ENCODE assay signal across 13 mouse cellular contexts in genomic region chr10:77427610-77428009, GRCm38 (mm10). TPM values are rescaled to one million over a fixed set of nuclear protein-coding genes. Genes with fewer than 3 reads are reported as not detected.
A peak's percentile ranks its signal among the peaks of the same experiment; 100 is the strongest.
DNase-seq lines count a peak whose midpoint lies in the region; ATAC-seq and TF ChIP-seq lines count a peak whose summit lies in the region.
"Had no signal": no experiment of that assay in that cellular context is flagged by ENCODE, and none has a peak within 500 bp of the region (broad histone marks: within the 10 kb centered on the region; RNA-seq: fewer than 3 reads in every experiment).

No protein-coding gene starts in this region.

- no peaks in the 10 kb centered on the region for H3K27me3 ChIP-seq in cerebellum, adult 2 months (ENCODE audit: control insufficient read depth, insufficient read depth, low read length)
- no peaks in the 10 kb centered on the region for H3K27me3 ChIP-seq in heart, embryonic 14.5 days (ENCODE audit: control insufficient read depth, insufficient read depth, low read length)
- no peaks in the 10 kb centered on the region for H3K27me3 ChIP-seq in midbrain, embryonic 11.5 days (ENCODE audit: control insufficient read depth, insufficient read depth, low read length)
- H3K27me3 ChIP-seq in midbrain, postnatal 0 days (ENCODE audit: insufficient read depth, low read length), result no peaks in the 10 kb centered on the region
- H3K27me3 ChIP-seq: liver, embryonic 13.5 days; midbrain, embryonic 12.5 days had no signal

- no peak overlapping the region for H3K27ac ChIP-seq in cerebellum, adult 2 months (ENCODE audit: insufficient read depth, low read length)
- H3K27ac ChIP-seq in heart, embryonic 14.5 days (replicated peaks in 1 of 2; ENCODE audit: control insufficient read depth in 1 of 2, insufficient read depth in 1 of 2, low read depth in 2 of 2, low read length in 2 of 2), result peak overlapping the region; percentile 39 to 72; a peak in 2 of 4 replicates
- no peak overlapping the region for H3K27ac ChIP-seq in midbrain, embryonic 11.5 days (ENCODE audit: low read depth, low read length)
- H3K27ac ChIP-seq in midbrain, postnatal 0 days (ENCODE audit: low read depth, low read length), result no peak overlapping the region
- H3K27ac ChIP-seq: liver, embryonic 13.5 days; midbrain, embryonic 12.5 days had no signal

- peak; percentile 50 to 67 for DNase-seq in cerebellum, adult 2 months
- no peak for DNase-seq in cerebellum, adult 9-10 months
- DNase-seq in heart, adult 9 months (ENCODE audit: low spot score in 2 of 2), result no peak
- DNase-seq in midbrain, embryonic 11.5 days (ENCODE audit: low spot score, missing footprints), result peak; percentile 53
- no peak for DNase-seq in midbrain, postnatal 0 days (ENCODE audit: low spot score)
- no peak for DNase-seq in embryo, embryonic 10.5 days (ENCODE audit: low spot score)
- DNase-seq in adipocyte (ENCODE audit: low spot score), result no peak
- DNase-seq: embryo, embryonic 11 days; kidney, postnatal 14 days; liver, embryonic 13.5 days; lung, postnatal 36 days had no signal

- no peak for TF ChIP-seq CTCF in cerebellum, adult 2 months (IDR thresholded peaks at IDR 0.05; ENCODE audit: borderline replicate concordance, insufficient read depth, low read depth, low read length)
- no peak for TF ChIP-seq CTCF in midbrain, postnatal 0 days (IDR thresholded peaks at IDR 0.05)

- H3K4me2 ChIP-seq in heart, embryonic 14.5 days (ENCODE audit: low read length), result no peak overlapping the region
- no peak overlapping the region for H3K4me2 ChIP-seq in midbrain, embryonic 11.5 days
- no peak overlapping the region for H3K4me2 ChIP-seq in midbrain, postnatal 0 days (ENCODE audit: low read depth, low read length, poor library complexity, severe bottlenecking)
- H3K4me2 ChIP-seq: liver, embryonic 13.5 days; midbrain, embryonic 12.5 days had no signal

- H3K4me1 ChIP-seq in cerebellum, adult 2 months (ENCODE audit: control insufficient read depth, insufficient read depth, low read length), result no peaks in the 10 kb centered on the region; the same call in 1 of the 2 replicates
- H3K4me1 ChIP-seq in heart, embryonic 14.5 days (ENCODE audit: control insufficient read depth in 2 of 2, insufficient read depth in 2 of 2, low read length in 2 of 2), result peaks cover 8 to 17% of the 10 kb centered on the region in 2 experiments
- H3K4me1 ChIP-seq in midbrain, embryonic 11.5 days (ENCODE audit: control insufficient read depth, insufficient read depth, low read length), result no peaks in the 10 kb centered on the region
- no peaks in the 10 kb centered on the region for H3K4me1 ChIP-seq in midbrain, postnatal 0 days (ENCODE audit: insufficient read depth, low read length)
- H3K4me1 ChIP-seq: liver, embryonic 13.5 days; midbrain, embryonic 12.5 days had no signal

- H3K4me3 ChIP-seq in cerebellum, adult 2 months (replicated peaks; ENCODE audit: insufficient read depth, low read depth, low read length), result no peak overlapping the region
- H3K4me3 ChIP-seq in heart, embryonic 14.5 days (ENCODE audit: control insufficient read depth in 1 of 2, insufficient read depth in 1 of 2, low read depth in 1 of 2, low read length in 2 of 2), result no peak overlapping the region
- no peak overlapping the region for H3K4me3 ChIP-seq in midbrain, embryonic 11.5 days (ENCODE audit: low read depth, low read length)
- no peak overlapping the region for H3K4me3 ChIP-seq in midbrain, postnatal 0 days (ENCODE audit: low read depth, low read length)
- H3K4me3 ChIP-seq: liver, embryonic 13.5 days; midbrain, embryonic 12.5 days had no signal

- WGBS in cerebellum, adult 2 months, result 42% methylated on average over 2 of the region's 2 CpGs
- WGBS in heart, embryonic 14.5 days, result 14% methylated on average over 2 of the region's 2 CpGs
- WGBS in midbrain, embryonic 11.5 days, result 67% methylated on average over 2 of the region's 2 CpGs
- 48% methylated on average over 2 of the region's 2 CpGs for WGBS in midbrain, postnatal 0 days

- H3K36me3 ChIP-seq in heart, embryonic 14.5 days (ENCODE audit: control insufficient read depth, insufficient read depth, low read length), result no peaks in the 10 kb centered on the region
- no peaks in the 10 kb centered on the region for H3K36me3 ChIP-seq in midbrain, embryonic 11.5 days (ENCODE audit: control insufficient read depth, insufficient read depth, low read length)
- H3K36me3 ChIP-seq in midbrain, postnatal 0 days (ENCODE audit: insufficient read depth, low read length), result no peaks in the 10 kb centered on the region
- H3K36me3 ChIP-seq: liver, embryonic 13.5 days; midbrain, embryonic 12.5 days had no signal

- peak; percentile 69; the same call in 1 of the 2 replicates for ATAC-seq in heart, embryonic 14.5 days (ENCODE audit: insufficient number of reproducible peaks, insufficient read depth, low FRiP score, low read depth)
- ATAC-seq in midbrain, embryonic 11.5 days (ENCODE audit: low FRiP score), result no peak
- no peak for ATAC-seq in midbrain, postnatal 0 days (ENCODE audit: low FRiP score)

- H3K9me3 ChIP-seq in heart, embryonic 14.5 days (ENCODE audit: control insufficient read depth, low read length), result 0 out of 2 replicates have a peak, but pooled peaks cover 3% of the 10 kb centered on the region
- H3K9me3 ChIP-seq in midbrain, embryonic 11.5 days (ENCODE audit: control insufficient read depth, low read length), result no peaks in the 10 kb centered on the region
- H3K9me3 ChIP-seq in midbrain, postnatal 0 days (ENCODE audit: low read length), result no peaks in the 10 kb centered on the region
- H3K9me3 ChIP-seq: liver, embryonic 13.5 days; midbrain, embryonic 12.5 days had no signal

- peak overlapping the region; percentile 46; the same call in 1 of the 2 replicates for H3K9ac ChIP-seq in heart, embryonic 14.5 days (ENCODE audit: low read length)
- no peak overlapping the region for H3K9ac ChIP-seq in midbrain, embryonic 11.5 days (ENCODE audit: low read length)
- H3K9ac ChIP-seq in midbrain, postnatal 0 days (replicated peaks; ENCODE audit: low read length, poor library complexity, severe bottlenecking), result no peak overlapping the region
- H3K9ac ChIP-seq: liver, embryonic 13.5 days; midbrain, embryonic 12.5 days had no signal

- no peak for TF ChIP-seq POLR2A in cerebellum, adult 2 months (IDR thresholded peaks at IDR 0.05; ENCODE audit: borderline replicate concordance, insufficient read depth, low read length)

RNA-seq across cellular contexts. Expression of gene Adarb1, which starts 9.5 kb away (rescaled TPM):
- 154 and 173 TPM in 2 replicates for polyA plus RNA-seq in cerebellum, adult 2 months (2012; rRNA removed)
- polyA plus RNA-seq in heart, embryonic 14.5 days (2014; fragmentation: Nextera tagmentation; extraction: Ambion mirVana), result 13.4 and 15.4 TPM in 2 replicates
- polyA plus RNA-seq in midbrain, embryonic 11.5 days (2014; fragmentation: Nextera tagmentation; extraction: Ambion mirVana), result 5.8 and 7.4 TPM in 2 replicates
- 50.4 and 53.8 TPM in 2 replicates for total RNA-seq in midbrain, postnatal 0 days (2014; rRNA removed)
- 15.3 and 16.1 TPM in 2 replicates for polyA plus RNA-seq in midbrain, postnatal 0 days (2015; fragmentation: Nextera tagmentation; extraction: Ambion mirVana)

Comparison
In these comparisons a context has a peak if more than half of its experiments do, and no peak if none do; other contexts are left out.
1. DNase-seq: peak in cerebellum, adult 2 months (2 of 2) and midbrain, embryonic 11.5 days (single experiment); none in cerebellum, adult 9-10 months (single experiment), heart, adult 9 months (0 of 2), midbrain, postnatal 0 days (single experiment), embryo, embryonic 10.5 days (single experiment) and adipocyte (single experiment).
2. H3K27ac ChIP-seq: peak in heart, embryonic 14.5 days (2 of 2); none in cerebellum, adult 2 months (single experiment), midbrain, embryonic 11.5 days (single experiment) and midbrain, postnatal 0 days (single experiment).